Mouse (Mus musculus): ENCODE data around the gene Ugt1a7c. TPM values are rescaled to one million over a fixed set of nuclear protein-coding genes. Genes with fewer than 3 reads are reported as not detected.

The Ugt1a7c gene
- total and polyA plus RNA-seq, 3 experiments: 2.2 to 15.3 (median 11.1) TPM

GRCm38 (mm10) chr1:88217576-88217975, 122.7 kb downstream of the Ugt1a7c start:
- no peak overlapping the region for H3K4me3 ChIP-seq (replicated peaks in 1 of 3; ENCODE audit: low read depth in 2 of 3, low read length in 2 of 3, poor library complexity in 1 of 3)
- H3K4me2 ChIP-seq (ENCODE audit: insufficient read depth, low read depth, poor library complexity, severe bottlenecking): no peak overlapping the region
- DNase-seq (ENCODE audit: extremely low read depth): peak; percentile 7
- H3K36me3 ChIP-seq (replicated peaks in 1 of 2; ENCODE audit: control insufficient read depth in 1 of 2, insufficient read depth in 1 of 2, low read length in 1 of 2): no peaks in the 10 kb centered on the region
- H3K9me3 ChIP-seq (replicated peaks; ENCODE audit: low read length): peaks cover 74% of the 10 kb centered on the region
- in situ Hi-C loops (cut with MboI; ENCODE audit: low pct_ligation_motif_present, low pct_unique_long_range_greater_than_20kb, low sequenced_read_pairs) (no loop called here), dilution Hi-C loops (cut with MboI; ENCODE audit: extremely low pct_ligation_motif_present, extremely low pct_unique_long_range_greater_than_20kb, low sequenced_read_pairs) (no loop called here)
- H3K27ac ChIP-seq (ENCODE audit: insufficient read depth, low read depth): no peak overlapping the region
- TF ChIP-seq ZC3H11A (IDR thresholded peaks at IDR 0.05; ENCODE audit: low read depth, low read length) (no peak), JUN (IDR thresholded peaks at IDR 0.05; ENCODE audit: insufficient read depth, low read depth, low read length) (no peak), ETS1 (conservative IDR thresholded peaks at IDR 0.05; ENCODE audit: low read depth, low read length) (no peak), SIN3A (IDR thresholded peaks at IDR 0.05; ENCODE audit: low read length) (no peak), SMC3 (IDR thresholded peaks at IDR 0.05; ENCODE audit: low read depth, low read length) (no peak), MYC (IDR thresholded peaks at IDR 0.05; ENCODE audit: low read depth, low read length) (no peak), POLR2AphosphoS2 (IDR thresholded peaks at IDR 0.05; ENCODE audit: low read depth, low read length) (no peak), IRF4 (IDR thresholded peaks at IDR 0.05; ENCODE audit: low read depth, low read length) (no peak), EP300 (IDR thresholded peaks at IDR 0.05; ENCODE audit: low read length) (no peak), POLR2A (IDR thresholded peaks at IDR 0.05; ENCODE audit: low read depth, low read length) (no peak), ZMIZ1 (IDR thresholded peaks at IDR 0.05; ENCODE audit: low read depth, low read length) (no peak)
- no peaks in the 10 kb centered on the region for H3K27me3 ChIP-seq (replicated peaks)
- no peaks in the 10 kb centered on the region for H3K79me2 ChIP-seq (replicated peaks; ENCODE audit: control insufficient read depth, extremely low read depth, insufficient read depth, poor library complexity, severe bottlenecking)
- H3K9ac ChIP-seq (ENCODE audit: insufficient read depth, low read depth): no peak overlapping the region
- no peaks in the 10 kb centered on the region for H3K4me1 ChIP-seq (ENCODE audit: control insufficient read depth in 1 of 2, insufficient read depth in 2 of 2)

GRCm38 (mm10) chr1:88218051-88218450, 123.2 kb downstream of the Ugt1a7c start:
- Histone ChIP-seq H3K79me2 (replicated peaks; ENCODE audit: control insufficient read depth, extremely low read depth, insufficient read depth, poor library complexity, severe bottlenecking) (no peaks in the 10 kb centered on the region), H3K27ac (ENCODE audit: insufficient read depth, low read depth) (no peak overlapping the region), H3K9ac (ENCODE audit: insufficient read depth, low read depth) (no peak overlapping the region), H3K4me1 (ENCODE audit: control insufficient read depth in 1 of 2, insufficient read depth in 2 of 2) (no peaks in the 10 kb centered on the region), H3K4me2 (ENCODE audit: insufficient read depth, low read depth, poor library complexity, severe bottlenecking) (no peak overlapping the region), H3K27me3 (replicated peaks) (no peaks in the 10 kb centered on the region), H3K9me3 (replicated peaks; ENCODE audit: low read length) (peaks cover 69% of the 10 kb centered on the region), H3K4me3 (replicated peaks in 1 of 3; ENCODE audit: low read depth in 2 of 3, low read length in 2 of 3, poor library complexity in 1 of 3) (no peak overlapping the region), H3K36me3 (replicated peaks in 1 of 2; ENCODE audit: control insufficient read depth in 1 of 2, insufficient read depth in 1 of 2, low read length in 1 of 2) (no peaks in the 10 kb centered on the region)
- no peak for TF ChIP-seq GABPA (IDR thresholded peaks at IDR 0.05; ENCODE audit: insufficient replicate concordance, low read depth, low read length)
- TF ChIP-seq TCF12 (IDR thresholded peaks at IDR 0.05; ENCODE audit: low read depth, low read length): no peak
- TF ChIP-seq CHD1 (IDR thresholded peaks at IDR 0.05; ENCODE audit: low read depth, low read length): no peak
- TF ChIP-seq NELFE (IDR thresholded peaks at IDR 0.05; ENCODE audit: low read depth, low read length): no peak
- TF ChIP-seq ZNF384 (IDR thresholded peaks at IDR 0.05; ENCODE audit: low read depth, low read length): no peak
- TF ChIP-seq SIN3A (IDR thresholded peaks at IDR 0.05; ENCODE audit: low read length): no peak
- no peak for TF ChIP-seq TBP (conservative IDR thresholded peaks at IDR 0.05; ENCODE audit: low read depth, low read length)
- no peak for TF ChIP-seq UBTF (IDR thresholded peaks at IDR 0.05; ENCODE audit: low read depth, low read length)
- TF ChIP-seq MYC (IDR thresholded peaks at IDR 0.05; ENCODE audit: low read depth, low read length): no peak
- TF ChIP-seq ELF1 (IDR thresholded peaks at IDR 0.05; ENCODE audit: low read depth, low read length): no peak
- TF ChIP-seq USF2 (conservative IDR thresholded peaks at IDR 0.05; ENCODE audit: low read depth, low read length): no peak
- TF ChIP-seq HCFC1 (IDR thresholded peaks at IDR 0.05; ENCODE audit: low read depth, low read length): no peak
- no peak for TF ChIP-seq ZC3H11A (IDR thresholded peaks at IDR 0.05; ENCODE audit: low read depth, low read length)
- no peak for TF ChIP-seq MXI1 (IDR thresholded peaks at IDR 0.05; ENCODE audit: low read depth, low read length)
- no peak for TF ChIP-seq JUN (IDR thresholded peaks at IDR 0.05; ENCODE audit: insufficient read depth, low read depth, low read length)
- no peak for TF ChIP-seq KAT2A (IDR thresholded peaks at IDR 0.05; ENCODE audit: insufficient replicate concordance, low read length)
- TF ChIP-seq JUND (conservative IDR thresholded peaks at IDR 0.05; ENCODE audit: low read depth, low read length): no peak
- TF ChIP-seq CHD2 (IDR thresholded peaks at IDR 0.05; ENCODE audit: low read length): no peak
- dilution Hi-C loops (cut with MboI; ENCODE audit: extremely low pct_ligation_motif_present, extremely low pct_unique_long_range_greater_than_20kb, low sequenced_read_pairs) (no loop called here), in situ Hi-C loops (cut with MboI; ENCODE audit: low pct_ligation_motif_present, low pct_unique_long_range_greater_than_20kb, low sequenced_read_pairs) (no loop called here)
- DNase-seq (ENCODE audit: extremely low read depth): peak; percentile 2

All from CH12.LX (cell line).